Mouse (Mus musculus) limb, embryonic 12.5 days (tissue): ENCODE data around the gene Tubd1. TPM values are rescaled to one million over a fixed set of nuclear protein-coding genes. Genes with fewer than 3 reads are reported as not detected.
A peak's percentile ranks its signal among the peaks of the same experiment; 100 is the strongest.
"Not testable (repeated sequence)": the region's sequence is repeated elsewhere in the genome, so short reads cannot be mapped to it uniquely, and the experiment has no call there.

Experiments
- ATAC-seq: fragments of 200-750 bp; cut with Nextera tagmentation; 2 replicates; pipeline ENCODE4 v1.8.0; 2017; ENCODE audit warnings: low read depth, moderate TSS enrichment; ENCODE audit not compliant: insufficient number of reproducible peaks, insufficient read depth, low FRiP score, low TSS enrichment
- H3K27ac ChIP-seq: fragments of 300-500 bp; sonication (generic); 2 replicates; pipeline ENCODE4 v1.5.1; 2016; ENCODE audit warnings: mild to moderate bottlenecking, moderate library complexity
- H3K27me3 ChIP-seq: fragments of 300-500 bp; sonication (generic); 2 replicates; pipeline ENCODE4 v1.6.1; 2016; ENCODE audit warnings: mild to moderate bottlenecking, moderate library complexity
- H3K36me3 ChIP-seq: fragments of 300-500 bp; sonication (generic); 2 replicates; pipeline ENCODE4 v1.6.1; 2016; ENCODE audit warnings: mild to moderate bottlenecking, moderate library complexity
- H3K4me1 ChIP-seq: fragments of 300-500 bp; sonication (generic); replicated peaks from 2 replicates; pipeline ENCODE4 v1.6.1; 2016
- H3K4me2 ChIP-seq: fragments of 300-500 bp; sonication (generic); 2 replicates; pipeline ENCODE4 v1.6.1; 2016; ENCODE audit warnings: mild to moderate bottlenecking, moderate library complexity
- H3K4me3 ChIP-seq: fragments of 300-500 bp; sonication (generic); replicated peaks from 2 replicates; pipeline ENCODE4 v1.5.1; 2016; ENCODE audit warnings: mild to moderate bottlenecking
- H3K9ac ChIP-seq: fragments of 300-500 bp; sonication (generic); replicated peaks from 2 replicates; pipeline ENCODE4 v1.6.1; 2016; ENCODE audit warnings: mild to moderate bottlenecking, moderate library complexity
- H3K9me3 ChIP-seq: fragments of 300-500 bp; sonication (generic); 2 replicates; pipeline ENCODE4 v1.6.1; 2016; ENCODE audit warnings: mild to moderate bottlenecking, moderate library complexity
- WGBS: fragments of 180-500 bp; shearing (Covaris S2); methylation state at CpG from one replicate; pipeline ENCODE4 v1.1.7; 2016; 5-methylcytosine and 5-hydroxymethylcytosine counted together
- polyA plus RNA-seq: library from polyadenylated mRNA; unstranded; fragments of >200 nt; fragmentation: Nextera tagmentation; extraction: Ambion mirVana; gene quantifications from 2 replicates; pipeline ENCODE4 v1.2.1, GENCODE M21; 2016

The Tubd1 gene
- polyA plus RNA-seq, 1 experiment from 2014 or later: 9.8 TPM

DNA sequence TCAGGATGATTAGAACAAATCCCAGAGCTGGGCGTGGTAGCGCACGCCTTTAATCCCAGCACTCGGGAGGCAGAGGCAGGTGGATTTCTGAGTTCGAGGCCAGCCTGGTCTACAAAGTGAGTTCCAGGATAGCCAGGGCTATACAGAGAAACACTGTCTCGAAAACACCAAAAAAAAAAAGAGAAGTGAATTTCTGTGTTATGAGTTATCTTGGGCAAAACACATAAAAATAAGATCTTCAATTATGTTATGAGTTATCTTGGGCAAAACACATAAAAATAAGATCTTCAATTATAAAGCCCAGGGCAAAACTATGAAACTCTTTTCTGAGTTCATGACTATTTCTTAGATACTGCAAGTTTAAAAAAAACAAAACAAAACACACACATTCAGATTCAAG is 11.5 kb upstream of the Tubd1 start:
- H3K4me1 ChIP-seq, H3K9me3 ChIP-seq, H3K4me3 ChIP-seq, ATAC-seq, H3K4me2 ChIP-seq, H3K27me3 ChIP-seq, H3K9ac ChIP-seq, H3K27ac ChIP-seq: not testable (repeated sequence)
- 88% methylated on average over 6 of the region's 6 CpGs for WGBS
- peaks cover 59% of the 10 kb centered on the region for H3K36me3 ChIP-seq

DNA sequence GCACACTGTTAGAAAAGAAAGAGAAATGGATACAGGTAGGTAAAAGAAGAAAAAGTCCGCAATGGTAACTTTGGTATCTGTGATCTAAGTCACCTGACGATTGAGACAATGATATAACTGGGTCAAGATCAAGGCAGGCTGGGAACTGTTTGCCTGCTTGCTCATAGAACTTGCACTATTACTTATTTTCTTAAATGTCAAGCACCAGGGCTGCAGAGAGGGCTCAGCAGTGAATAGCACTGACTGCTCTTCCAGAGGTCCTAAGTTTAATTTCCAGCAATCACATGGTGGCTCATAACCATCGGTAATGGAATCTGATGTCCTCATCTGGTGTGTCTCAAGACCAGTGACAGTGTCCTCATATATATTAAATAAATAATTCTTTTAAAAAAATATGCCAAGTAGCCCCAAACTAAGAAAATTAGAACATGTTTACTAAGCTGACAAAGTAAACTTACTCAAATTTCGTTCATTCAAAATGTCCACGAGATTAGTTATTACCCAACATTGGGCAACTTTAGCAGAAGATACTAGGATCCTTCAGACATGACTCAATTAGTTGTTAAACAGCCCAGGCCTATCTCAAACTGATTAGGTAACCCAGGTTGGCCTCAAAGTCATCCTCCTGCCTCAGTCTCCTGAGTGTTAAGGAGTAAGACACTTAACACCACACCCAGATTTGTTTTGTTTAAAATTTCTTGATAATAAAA is 10.4 kb upstream of the Tubd1 start:
- H3K4me3 ChIP-seq: no peak overlapping the region
- no peak for ATAC-seq
- H3K4me2 ChIP-seq: no peak overlapping the region
- WGBS: 93% methylated on average over 5 of the region's 5 CpGs
- H3K9ac ChIP-seq: no peak overlapping the region
- no peaks in the 10 kb centered on the region for H3K27me3 ChIP-seq
- no peaks in the 10 kb centered on the region; the same call in 1 of the 2 replicates for H3K9me3 ChIP-seq
- H3K36me3 ChIP-seq: peaks cover 50% of the 10 kb centered on the region
- no peaks in the 10 kb centered on the region for H3K4me1 ChIP-seq
- H3K27ac ChIP-seq: no peak overlapping the region

DNA sequence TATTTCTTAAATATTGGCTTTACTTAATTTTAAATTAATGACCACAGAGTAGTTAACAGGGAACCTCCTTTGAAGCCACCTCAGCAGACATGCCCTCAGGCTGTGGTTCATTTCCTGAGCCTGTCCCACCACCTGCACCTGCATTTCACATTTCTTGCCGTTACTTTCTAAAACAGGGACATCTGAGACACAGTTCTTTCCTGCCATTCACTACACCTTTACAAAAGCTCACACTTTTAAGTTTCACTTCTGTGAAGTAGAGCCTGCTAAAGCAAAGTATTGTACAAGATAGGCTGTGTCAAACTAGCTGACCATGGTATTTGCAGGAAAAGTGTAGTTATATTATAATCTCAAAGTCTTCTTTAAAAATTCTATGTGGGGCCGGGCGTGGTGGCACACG is 6.0 kb upstream of the Tubd1 start:
- Histone ChIP-seq H3K9me3 (no peaks in the 10 kb centered on the region; the same call in 1 of the 2 replicates), H3K4me2 (no peak overlapping the region), H3K36me3 (peaks cover 19% of the 10 kb centered on the region; the same call in 1 of the 2 replicates), H3K4me3 (no peak overlapping the region), H3K9ac (no peak overlapping the region), H3K4me1 (peaks cover 15% of the 10 kb centered on the region), H3K27ac (no peak overlapping the region), H3K27me3 (no peaks in the 10 kb centered on the region)
- ATAC-seq: no peak
- WGBS: 82% methylated on average over 4 of the region's 4 CpGs

DNA sequence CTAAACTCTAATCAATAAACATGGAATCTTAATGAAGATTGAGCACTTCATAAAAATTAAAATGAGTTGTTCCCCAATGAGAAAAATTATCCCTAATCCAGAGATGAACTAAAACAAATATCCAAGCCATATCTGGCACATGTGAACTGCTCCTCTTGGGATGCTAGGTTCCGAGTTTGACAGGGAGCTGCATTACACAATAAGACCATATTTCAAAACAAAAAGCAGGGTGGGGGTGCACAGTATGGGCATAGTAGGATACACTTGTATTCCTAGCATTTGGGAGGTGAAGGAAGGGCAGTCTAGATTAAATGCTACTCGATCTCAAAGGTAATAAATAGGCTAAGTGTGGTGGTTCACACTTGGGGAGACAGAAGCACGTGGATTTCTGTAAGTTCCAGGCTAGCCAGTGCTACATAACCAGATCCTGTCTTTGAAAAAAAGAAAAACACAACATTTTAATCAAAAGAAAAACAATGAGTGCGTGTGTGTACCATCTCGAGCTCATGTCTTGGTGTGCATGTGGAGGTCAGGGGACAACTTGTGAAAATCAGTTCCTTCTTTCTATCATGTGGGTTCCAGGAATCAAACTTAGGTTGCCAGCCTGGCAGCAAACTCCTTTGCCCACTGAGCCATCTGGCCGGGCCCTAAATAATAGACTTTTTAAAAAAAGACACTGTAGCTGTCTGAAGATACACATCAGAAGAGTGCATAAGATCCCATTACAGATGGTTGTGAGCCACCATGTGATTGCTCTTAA is 4.9 kb upstream of the Tubd1 start:
- ATAC-seq: no peak
- Histone ChIP-seq H3K4me1 (peaks cover 16% of the 10 kb centered on the region), H3K27ac (no peak overlapping the region), H3K4me2 (no peak overlapping the region), H3K9ac (no peak overlapping the region), H3K9me3 (no peaks in the 10 kb centered on the region; the same call in 1 of the 2 replicates), H3K4me3 (no peak overlapping the region), H3K36me3 (peaks cover 8% of the 10 kb centered on the region; the same call in 1 of the 2 replicates), H3K27me3 (no peaks in the 10 kb centered on the region)
- 90% methylated on average over 6 of the region's 6 CpGs for WGBS

DNA sequence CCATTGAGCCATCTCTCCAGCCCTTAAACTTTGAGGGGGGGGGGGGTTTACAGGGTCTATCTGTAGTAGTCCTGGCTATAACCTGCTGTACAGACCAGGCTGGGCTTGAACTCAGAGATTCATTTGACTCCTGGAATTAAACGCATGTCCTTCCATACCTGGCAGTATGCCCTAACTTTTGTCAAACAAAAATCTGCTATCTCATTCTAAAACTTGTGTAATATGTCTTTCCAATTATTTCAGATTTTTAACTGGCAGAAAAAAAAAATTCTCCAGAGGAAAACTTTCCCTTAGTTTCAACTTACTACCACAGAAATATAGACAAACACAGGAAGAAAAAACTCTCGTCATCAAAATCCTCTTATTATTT is 4.3 kb upstream of the Tubd1 start:
- no peak for ATAC-seq
- Histone ChIP-seq H3K27ac (no peak overlapping the region), H3K9me3 (no peaks in the 10 kb centered on the region; the same call in 1 of the 2 replicates), H3K4me2 (no peak overlapping the region), H3K4me1 (peaks cover 16% of the 10 kb centered on the region), H3K4me3 (no peak overlapping the region), H3K9ac (no peak overlapping the region), H3K27me3 (no peaks in the 10 kb centered on the region), H3K36me3 (peaks cover 8% of the 10 kb centered on the region; the same call in 1 of the 2 replicates)
- 92% methylated on average over 2 of the region's 2 CpGs for WGBS

DNA sequence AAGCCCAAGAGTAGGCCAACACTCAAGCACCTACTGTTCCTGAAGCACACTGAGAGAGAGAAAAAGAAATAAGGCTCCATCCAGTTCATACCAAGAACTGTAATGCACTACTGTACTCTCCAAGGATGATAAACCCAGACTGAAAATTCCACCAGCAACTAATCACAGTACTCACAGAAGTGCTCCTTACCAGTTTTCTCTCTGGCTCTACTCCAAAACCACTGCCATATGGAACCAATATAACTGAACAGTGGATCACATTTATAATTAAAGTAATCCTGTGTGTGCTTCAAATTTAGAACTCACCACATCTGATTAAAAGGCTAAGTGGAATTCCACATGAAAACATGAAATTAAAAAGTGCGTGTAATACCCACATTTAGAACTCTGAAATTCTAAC is 1.9 kb upstream of the Tubd1 start:
- H3K9me3 ChIP-seq: no peaks in the 10 kb centered on the region; the same call in 1 of the 2 replicates
- peaks cover 16% of the 10 kb centered on the region for H3K4me1 ChIP-seq
- H3K27ac ChIP-seq: no peak overlapping the region
- H3K4me2 ChIP-seq: peak overlapping the region; percentile 86
- ATAC-seq: no peak
- no peak overlapping the region for H3K9ac ChIP-seq
- WGBS: 68% methylated on average over 1 of the region's 1 CpGs
- peaks cover 3% of the 10 kb centered on the region; the same call in 1 of the 2 replicates for H3K36me3 ChIP-seq
- no peaks in the 10 kb centered on the region for H3K27me3 ChIP-seq
- no peak overlapping the region for H3K4me3 ChIP-seq

DNA sequence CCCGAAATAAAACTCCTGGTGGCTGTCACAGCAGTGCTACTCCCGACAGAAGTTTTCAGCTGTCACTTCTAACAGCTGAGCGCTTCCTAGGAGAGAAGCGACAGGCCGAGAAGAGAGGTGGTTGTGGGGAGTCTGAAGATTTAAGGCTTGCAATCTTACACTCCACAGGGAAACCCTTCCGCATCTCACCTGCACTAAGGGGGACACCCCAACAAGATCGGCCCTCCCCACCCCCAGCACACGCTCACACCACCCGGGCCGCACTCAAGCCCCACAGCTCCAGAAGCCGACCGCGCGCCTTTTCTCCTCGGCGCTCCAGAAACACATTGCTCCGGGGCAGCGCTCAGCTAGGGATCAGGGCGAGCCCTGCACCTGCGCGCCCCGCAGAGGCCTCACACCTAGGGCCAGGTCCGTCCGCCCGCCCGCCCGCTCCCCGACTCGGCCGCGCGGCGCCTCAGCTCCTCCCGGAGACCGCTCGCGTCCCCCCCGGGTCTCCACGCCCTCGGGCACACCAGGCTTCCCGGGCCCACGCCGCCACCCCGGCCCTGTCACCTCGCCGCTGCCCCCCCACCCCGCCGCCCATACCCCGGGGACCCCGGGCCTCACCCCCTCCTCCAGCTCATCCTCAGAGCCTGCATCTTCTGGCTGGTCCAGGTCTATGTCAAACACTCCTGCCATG is 692 bp upstream of the Tubd1 start:
- Histone ChIP-seq H3K4me2 (peak overlapping the region; percentile 86), H3K9me3 (no peaks in the 10 kb centered on the region), H3K36me3 (peaks cover under 1% of the 10 kb centered on the region; the same call in 1 of the 2 replicates), H3K4me1 (peaks cover 16% of the 10 kb centered on the region), H3K9ac (peak overlapping the region; percentile 97), H3K27ac (peak overlapping the region; percentile 87), H3K27me3 (no peaks in the 10 kb centered on the region), H3K4me3 (peak overlapping the region; percentile 98)
- peak; percentile 65 for ATAC-seq
- under 1% methylated on average over 49 of the region's 50 CpGs for WGBS

DNA sequence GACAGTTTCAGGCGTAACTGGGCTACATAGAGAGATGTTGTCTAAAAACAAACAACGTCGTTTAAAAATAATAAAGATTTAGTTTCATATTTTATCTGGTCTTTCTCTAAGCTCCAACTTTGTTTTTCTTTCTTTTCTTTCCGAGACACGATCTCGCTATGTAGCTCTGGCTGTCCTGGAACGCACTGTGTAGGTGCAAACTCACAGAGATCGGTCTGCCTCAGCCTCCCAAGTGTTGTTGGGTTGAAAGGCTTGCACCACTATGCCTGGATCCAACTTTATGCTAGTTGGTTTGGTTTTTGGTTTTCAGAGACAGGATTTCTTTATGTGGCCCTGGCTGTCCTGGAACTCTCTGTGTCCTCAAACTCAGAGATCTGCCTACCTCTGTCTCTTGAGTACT is 765 bp downstream of the Tubd1 start:
- H3K9me3 ChIP-seq: no peaks in the 10 kb centered on the region
- peak overlapping the region; percentile 98 for H3K4me3 ChIP-seq
- ATAC-seq: no peak
- H3K4me2 ChIP-seq: peak overlapping the region; percentile 58
- no peaks in the 10 kb centered on the region for H3K27me3 ChIP-seq
- H3K36me3 ChIP-seq: peaks cover 15% of the 10 kb centered on the region
- H3K4me1 ChIP-seq: peaks cover 16% of the 10 kb centered on the region
- 85% methylated on average over 8 of the region's 8 CpGs for WGBS
- H3K9ac ChIP-seq: peak overlapping the region; percentile 97
- no peak overlapping the region for H3K27ac ChIP-seq

DNA sequence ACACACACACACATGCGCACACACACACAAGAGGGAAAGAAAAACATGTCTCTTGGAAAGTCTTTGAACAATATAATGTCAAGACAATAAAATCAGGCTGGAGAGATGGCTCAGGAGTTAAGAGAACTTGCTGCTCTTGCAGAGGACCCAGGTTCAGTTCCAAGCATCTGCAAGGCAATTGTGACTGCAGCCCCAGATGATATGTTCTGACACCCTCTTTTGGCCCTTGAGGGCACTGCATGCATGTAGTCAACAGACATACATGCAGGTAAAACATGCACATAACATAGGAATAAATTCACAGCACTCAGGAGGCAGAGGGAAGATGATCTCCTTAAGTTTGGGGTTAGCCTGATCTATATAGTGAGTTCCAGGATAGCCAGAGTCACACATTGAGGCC is 2.6 kb downstream of the Tubd1 start:
- WGBS: 100% methylated on average over 1 of the region's 1 CpGs
- peaks cover 14% of the 10 kb centered on the region for H3K4me1 ChIP-seq

DNA sequence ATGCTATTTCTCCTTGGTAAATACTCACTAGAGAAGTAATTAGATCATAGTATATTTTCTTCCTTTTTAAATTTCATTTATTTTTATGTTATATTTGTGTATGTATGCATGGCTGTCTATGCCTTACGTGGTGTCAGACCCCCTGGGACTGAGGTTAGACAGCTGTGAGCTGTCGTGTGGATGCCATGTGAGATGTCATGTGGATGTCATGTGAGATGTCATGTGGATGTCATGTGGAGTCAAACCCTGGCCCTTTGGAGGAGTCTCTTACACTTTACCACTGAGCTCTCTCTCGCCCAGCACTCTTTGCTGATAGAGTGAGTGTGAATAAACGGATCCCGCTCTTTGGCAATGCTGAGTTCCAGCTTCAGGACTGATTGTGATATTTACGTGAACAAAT is 8.7 kb downstream of the Tubd1 start:
- WGBS: 91% methylated on average over 6 of the region's 6 CpGs
- H3K4me3 ChIP-seq: no peak overlapping the region
- H3K4me2 ChIP-seq: no peak overlapping the region
- no peak overlapping the region for H3K27ac ChIP-seq
- H3K9ac ChIP-seq: no peak overlapping the region
- H3K9me3 ChIP-seq: no peaks in the 10 kb centered on the region
- H3K4me1 ChIP-seq: no peaks in the 10 kb centered on the region
- H3K27me3 ChIP-seq: no peaks in the 10 kb centered on the region
- peaks cover 50% of the 10 kb centered on the region for H3K36me3 ChIP-seq
- no peak for ATAC-seq

More for the DNA sequence above, 2.6 kb downstream of the Tubd1 start:
- Histone ChIP-seq H3K27me3 (no peaks in the 10 kb centered on the region), H3K27ac (no peak overlapping the region), H3K9ac (no peak overlapping the region), H3K9me3 (no peaks in the 10 kb centered on the region), H3K36me3 (peaks cover 19% of the 10 kb centered on the region), H3K4me2 (no peak overlapping the region), H3K4me3 (no peak overlapping the region)
- no peak for ATAC-seq

DNA sequence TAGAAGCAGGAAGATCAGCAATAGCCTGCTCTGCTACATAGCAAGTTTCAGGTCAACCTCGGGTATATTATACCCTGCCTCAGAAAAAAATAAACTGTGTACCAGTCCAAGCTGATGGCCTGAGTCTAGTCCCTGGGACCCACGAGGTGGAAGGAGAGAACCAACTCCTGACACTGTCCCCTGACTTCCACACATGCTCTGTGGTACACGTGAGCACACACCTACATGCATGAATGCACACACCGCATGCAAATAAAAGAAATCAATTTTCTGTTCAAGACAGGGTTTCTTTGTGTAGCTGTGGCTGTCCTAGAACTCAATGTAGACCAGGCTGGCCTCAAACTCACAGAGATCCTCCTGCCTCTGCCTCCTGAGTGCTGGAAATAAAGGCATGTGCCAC is 13.5 kb downstream of the Tubd1 start:
- 87% methylated on average over 4 of the region's 4 CpGs for WGBS

More for the DNA sequence above, 13.5 kb downstream of the Tubd1 start:
- no peaks in the 10 kb centered on the region for H3K27me3 ChIP-seq
- H3K4me1 ChIP-seq: no peaks in the 10 kb centered on the region
- H3K9me3 ChIP-seq: no peaks in the 10 kb centered on the region
- H3K4me3 ChIP-seq: no peak overlapping the region
- H3K9ac ChIP-seq: no peak overlapping the region
- H3K36me3 ChIP-seq: peaks cover 51% of the 10 kb centered on the region
- no peak overlapping the region for H3K27ac ChIP-seq
- ATAC-seq: no peak
- H3K4me2 ChIP-seq: no peak overlapping the region
